In the genomic region with DNA sequence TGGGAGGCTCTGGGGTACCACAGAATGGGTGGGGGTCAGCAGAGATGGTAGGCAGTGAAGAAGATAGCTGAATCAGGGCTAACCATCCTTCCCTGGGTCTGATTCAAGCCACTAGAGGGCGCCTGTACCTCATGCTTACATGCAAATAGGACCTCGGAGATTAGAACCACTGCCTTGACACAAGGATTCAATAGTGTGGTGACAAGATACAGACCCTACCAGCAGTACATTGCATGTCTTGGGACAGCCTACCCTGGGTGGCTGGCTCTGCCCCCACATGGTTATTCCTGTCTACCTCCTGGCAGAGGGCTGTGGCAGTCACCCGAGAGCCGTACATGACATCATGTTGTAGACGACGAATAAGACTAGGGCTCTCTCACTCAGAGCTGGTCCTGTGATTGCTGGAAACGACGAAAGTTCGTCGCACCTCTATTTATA, we compare ENCODE assay signal across 8 mouse cellular contexts. TPM values are rescaled to one million over a fixed set of nuclear protein-coding genes. Genes with fewer than 3 reads are reported as not detected.
A peak's percentile ranks its signal among the peaks of the same experiment; 100 is the strongest.
DNase-seq lines count a peak whose midpoint lies in the region; ATAC-seq and TF ChIP-seq lines count a peak whose summit lies in the region.

No protein-coding gene starts in this region.

- no peak overlapping the region for H3K9ac ChIP-seq in hindbrain, postnatal 0 days (replicated peaks; ENCODE audit: low read length)

- peak; percentile 75 for ATAC-seq in hindbrain, postnatal 0 days
- ATAC-seq in megakaryocyte, adult 5-6 weeks (ENCODE audit: poor library complexity, severe bottlenecking) = peak; percentile 68

- WGBS in hindbrain, postnatal 0 days = 58% methylated on average over 10 of the region's 10 CpGs

- no peak overlapping the region for H3K4me2 ChIP-seq in hindbrain, postnatal 0 days (ENCODE audit: low read depth, low read length)

- 0 out of 2 replicates have a peak, but pooled peaks cover 3% of the 10 kb centered on the region for H3K4me1 ChIP-seq in hindbrain, postnatal 0 days (ENCODE audit: insufficient read depth, low read length)

- no peak overlapping the region for H3K4me3 ChIP-seq in hindbrain, postnatal 0 days (ENCODE audit: low read length)
- no peak overlapping the region for H3K4me3 ChIP-seq in left cerebral cortex, adult 2 months

- DNase-seq in ovary, adult 18-20 months (ENCODE audit: low spot score) = peak; percentile 33
- DNase-seq in ovary, postnatal 10 days (ENCODE audit: low spot score) = no peak
- DNase-seq in embryo, embryonic 10 days (ENCODE audit: low spot score) = peak; percentile 85
- DNase-seq in gastrocnemius, postnatal 10 days = peak; percentile 68
- peak; percentile 89 for DNase-seq in hindbrain, postnatal 0 days (ENCODE audit: low spot score)
- DNase-seq in left cerebral cortex, adult 2 months (ENCODE audit: extremely low spot score in 1 of 2, low spot score in 2 of 2) = peak; percentile 67 to 77
- peak; percentile 61 for DNase-seq in right cerebral cortex, postnatal 25 days

- H3K27me3 ChIP-seq in hindbrain, postnatal 0 days (ENCODE audit: insufficient read depth, low read length) = no peaks in the 10 kb centered on the region

- H3K9me3 ChIP-seq in hindbrain, postnatal 0 days (ENCODE audit: low read length) = no peaks in the 10 kb centered on the region

- intact Hi-C loops in left cerebral cortex, adult 2 months (cut with DNase I) = loop anchor here (1.0 to 5.0 kb wide), 3 partner anchors 20 to 580 kb away; partner anchors contain the start of gene Tcf7l1

- peak; percentile 92 for TF ChIP-seq CTCF in hindbrain, postnatal 0 days (IDR thresholded peaks at IDR 0.05; ENCODE audit: low read depth)
- peak; percentile 90 for TF ChIP-seq CTCF in left cerebral cortex, adult 2 months (IDR thresholded peaks at IDR 0.05)

- H3K27ac ChIP-seq in hindbrain, postnatal 0 days = no peak overlapping the region
- no peak overlapping the region for H3K27ac ChIP-seq in left cerebral cortex, adult 2 months

- H3K36me3 ChIP-seq in hindbrain, postnatal 0 days (ENCODE audit: insufficient read depth, low read length) = no peaks in the 10 kb centered on the region

RNA-seq across cellular contexts. Expression of gene Tgoln1, which starts 30.6 kb away (rescaled TPM):
- 10 to 100 TPM; 22.8 to 25.2 TPM for total RNA-seq in gastrocnemius, postnatal 10 days (2021)
- 28.5 and 29.8 TPM in 2 replicates for total RNA-seq in hindbrain, postnatal 0 days (2014; rRNA removed)
- polyA plus RNA-seq in hindbrain, postnatal 0 days (2015; fragmentation: Nextera tagmentation; extraction: Ambion mirVana) = 36.3 and 36.4 TPM in 2 replicates
- 10 to 100 TPM; 95.1 to 95.5 TPM for total RNA-seq in left cerebral cortex, adult 2 months (2021)
- 50.5 and 53.2 TPM in 2 replicates for total RNA-seq in megakaryocyte, adult 5-6 weeks (2015)
- total RNA-seq in megakaryocyte, adult 5-6 weeks (2017) = 59.1 and 59.6 TPM in 2 replicates

RNA-seq across cellular contexts. Expression of gene Retsat, which starts 49.1 kb away (rescaled TPM):
- 10 to 100 TPM; 36.3 to 37.1 TPM for total RNA-seq in gastrocnemius, postnatal 10 days (2021)
- total RNA-seq in hindbrain, postnatal 0 days (2014; rRNA removed) = 4.9 and 12.6 TPM in 2 replicates
- 10.0 and 11.6 TPM in 2 replicates for polyA plus RNA-seq in hindbrain, postnatal 0 days (2015; fragmentation: Nextera tagmentation; extraction: Ambion mirVana)
- total RNA-seq in left cerebral cortex, adult 2 months (2021) = 10 to 100 TPM; 46.3 to 50.3 TPM
- 2.2 and 5.2 TPM in 2 replicates for total RNA-seq in megakaryocyte, adult 5-6 weeks (2015)
- total RNA-seq in megakaryocyte, adult 5-6 weeks (2017) = 3.8 and 7.2 TPM in 2 replicates

RNA-seq across cellular contexts. Expression of gene Elmod3, which starts 49.2 kb away (rescaled TPM):
- total RNA-seq in gastrocnemius, postnatal 10 days (2021) = 1 to 10 TPM; 6.1 to 6.8 TPM
- 23.8 and 26.1 TPM in 2 replicates for total RNA-seq in hindbrain, postnatal 0 days (2014; rRNA removed)
- 16.2 and 18.4 TPM in 2 replicates for polyA plus RNA-seq in hindbrain, postnatal 0 days (2015; fragmentation: Nextera tagmentation; extraction: Ambion mirVana)
- 10 to 100 TPM; 19.1 to 21.3 TPM for total RNA-seq in left cerebral cortex, adult 2 months (2021)
- total RNA-seq in megakaryocyte, adult 5-6 weeks (2015) = 6.4 and 7.0 TPM in 2 replicates
- total RNA-seq in megakaryocyte, adult 5-6 weeks (2017) = 8.6 and 10.2 TPM in 2 replicates
